Mouse (Mus musculus) ES-Bruce4 (cell line): ENCODE measurements around the gene Sorbs2. TPM values are rescaled to one million over a fixed set of nuclear protein-coding genes. Genes with fewer than 3 reads are reported as not detected.

ENCODE experiments used
- H3K27ac ChIP-seq: 2 replicates; pipeline ENCODE4 v1.5.1; 2012; ENCODE audit warnings: low read length, inconsistent platforms; ENCODE audit not compliant: insufficient read depth
- H3K27me3 ChIP-seq: 2 replicates; pipeline ENCODE4 v1.6.1; 2012; ENCODE audit warnings: mild to moderate bottlenecking, low read length, inconsistent platforms; ENCODE audit not compliant: control insufficient read depth, poor library complexity, insufficient read depth, severe bottlenecking
- H3K36me3 ChIP-seq: 2 replicates; pipeline ENCODE4 v1.6.1; 2012; ENCODE audit warnings: inconsistent platforms, mild to moderate bottlenecking, low read length, moderate library complexity; ENCODE audit not compliant: control insufficient read depth, poor library complexity, insufficient read depth, severe bottlenecking
- H3K4me1 ChIP-seq: one replicate; pipeline ENCODE4 v1.8.1; 2011; ENCODE audit warnings: low read length; ENCODE audit not compliant: control insufficient read depth, insufficient read depth
- H3K4me3 ChIP-seq: 2 replicates; pipeline ENCODE4 v1.5.1; 2011; ENCODE audit warnings: low read depth, mild to moderate bottlenecking, low read length
- H3K9ac ChIP-seq: 2 replicates; pipeline ENCODE4 v1.6.1; 2012; ENCODE audit warnings: low read depth, mild to moderate bottlenecking, inconsistent platforms; ENCODE audit not compliant: poor library complexity, severe bottlenecking
- H3K9me3 ChIP-seq: replicated peaks from 2 replicates; pipeline ENCODE4 v1.6.1; 2012; ENCODE audit warnings: mild to moderate bottlenecking, low read length, inconsistent platforms; ENCODE audit not compliant: control insufficient read depth, poor library complexity, insufficient read depth, severe bottlenecking
- CTCF ChIP-seq: IDR thresholded peaks from one replicate; pipeline ENCODE4 v1.8.1; 2011; ENCODE audit warnings: low read depth, low read length
- EP300 ChIP-seq: IDR thresholded peaks from 2 replicates; pipeline ENCODE4 v1.6.1; 2011; ENCODE audit warnings: low read depth, low read length; ENCODE audit not compliant: insufficient read depth
- POLR2A ChIP-seq: IDR thresholded peaks from one replicate; pipeline ENCODE4 v1.8.1; 2011; ENCODE audit warnings: low read length; ENCODE audit not compliant: insufficient read depth
- polyA plus RNA-seq: library from polyadenylated mRNA; stranded (reverse); fragments of >200 nt; gene quantifications from 2 replicates; pipeline ENCODE4 v1.2.4, GENCODE M21; 2011; ENCODE audit warnings: low read depth; ENCODE audit not compliant: missing spikeins, insufficient read depth, insufficient read length

Sorbs2 gene
- polyA plus RNA-seq, 1 experiment = 3.5 TPM

DNA sequence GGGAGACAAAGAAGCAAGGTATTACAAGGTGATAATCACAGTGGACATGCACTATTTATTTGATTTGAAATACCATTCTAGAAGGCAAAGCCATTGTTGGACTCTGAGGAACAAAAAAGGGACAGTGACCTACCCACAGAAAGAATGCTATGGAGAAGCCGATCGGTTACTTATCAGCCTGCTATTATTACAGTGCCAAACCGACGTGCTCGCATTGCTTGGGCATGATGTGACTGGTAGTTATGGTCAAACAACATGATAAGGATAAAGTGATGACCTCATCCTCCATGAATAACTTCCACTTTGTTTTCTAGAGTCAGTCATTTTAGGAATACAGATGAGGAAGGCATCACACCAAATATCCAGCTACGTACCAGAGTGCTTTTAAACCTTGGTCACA lies 99.4 kb downstream of the Sorbs2 start:
- Histone ChIP-seq H3K36me3 (no peaks in the 10 kb centered on the region), H3K4me1 (no peaks in the 10 kb centered on the region), H3K9ac (no peak overlapping the region), H3K27me3 (peaks cover 1% of the 10 kb centered on the region; the same call in 1 of the 2 replicates), H3K9me3 (no peaks in the 10 kb centered on the region), H3K27ac (no peak overlapping the region), H3K4me3 (no peak overlapping the region)
- no peak for TF ChIP-seq POLR2A
- TF ChIP-seq CTCF = no peak
- no peak for TF ChIP-seq EP300

DNA sequence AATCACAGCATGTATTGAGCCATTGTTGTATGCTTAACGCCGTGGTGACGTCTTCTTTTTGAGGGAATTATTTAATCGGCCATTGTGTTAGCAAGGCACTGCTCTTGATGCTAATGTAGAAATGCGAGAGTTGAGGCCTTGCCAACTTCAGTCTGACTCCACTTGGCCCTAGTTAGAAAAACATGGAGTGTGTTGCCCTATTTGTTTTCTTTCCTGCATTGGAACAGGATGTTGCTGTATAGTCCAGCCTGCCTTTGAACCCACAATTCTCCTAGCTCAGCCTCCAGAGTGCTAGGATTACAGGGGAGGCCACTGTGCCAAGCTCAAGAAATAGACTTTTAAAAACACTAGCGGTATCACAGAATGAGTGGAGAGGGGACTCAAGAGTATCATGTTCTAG lies 100.8 kb downstream of the Sorbs2 start:
- no peaks in the 10 kb centered on the region for H3K4me1 ChIP-seq
- H3K9me3 ChIP-seq = no peaks in the 10 kb centered on the region
- H3K27me3 ChIP-seq = no peaks in the 10 kb centered on the region; the same call in 1 of the 2 replicates
- H3K27ac ChIP-seq = no peak overlapping the region
- no peak for TF ChIP-seq CTCF
- TF ChIP-seq POLR2A = no peak
- TF ChIP-seq EP300 = no peak
- no peak overlapping the region for H3K4me3 ChIP-seq
- no peaks in the 10 kb centered on the region for H3K36me3 ChIP-seq
- H3K9ac ChIP-seq = no peak overlapping the region

DNA sequence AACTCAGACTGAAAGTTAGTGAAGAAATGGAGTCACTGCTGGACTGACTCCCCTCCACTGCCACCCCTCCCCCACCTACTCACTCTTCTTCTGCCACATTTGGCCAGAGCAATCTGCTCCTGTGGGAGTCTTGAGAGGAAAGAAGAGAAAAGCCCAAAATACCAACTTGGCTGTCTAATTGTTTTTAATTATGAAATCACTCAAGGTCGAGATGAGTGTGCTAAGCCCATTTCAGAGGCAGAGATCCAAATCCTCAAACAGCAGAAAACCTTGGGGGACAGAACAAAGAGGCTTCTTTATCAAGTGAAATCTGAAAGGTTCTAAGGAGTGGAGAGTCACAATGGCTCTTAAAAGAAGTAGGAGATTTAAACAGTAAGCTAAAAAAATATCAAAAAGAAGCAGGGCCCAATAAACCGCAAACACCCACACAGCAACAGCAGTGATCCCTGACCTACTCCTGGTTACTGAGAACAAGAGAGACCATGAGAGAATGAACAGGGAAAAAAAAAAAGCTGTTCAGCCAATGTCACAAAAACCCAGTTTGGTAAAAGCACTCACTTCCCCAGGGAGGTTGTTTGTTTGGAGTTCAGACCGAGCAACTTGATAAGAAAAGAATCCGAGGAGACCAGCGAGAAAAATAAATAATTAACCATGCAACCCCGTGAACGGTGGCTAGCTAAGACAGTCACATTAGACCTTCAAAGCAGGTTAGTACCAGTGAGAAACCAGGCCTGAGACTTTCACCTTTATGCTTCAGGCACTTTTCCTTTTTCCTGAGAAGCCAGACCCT lies 103.0 kb downstream of the Sorbs2 start:
- no peaks in the 10 kb centered on the region for H3K9me3 ChIP-seq
- H3K36me3 ChIP-seq = no peaks in the 10 kb centered on the region
- no peaks in the 10 kb centered on the region for H3K4me1 ChIP-seq
- H3K27ac ChIP-seq = no peak overlapping the region
- no peak overlapping the region for H3K9ac ChIP-seq
- no peak for TF ChIP-seq POLR2A
- TF ChIP-seq CTCF = no peak
- TF ChIP-seq EP300 = no peak
- no peaks in the 10 kb centered on the region; the same call in 1 of the 2 replicates for H3K27me3 ChIP-seq
- no peak overlapping the region for H3K4me3 ChIP-seq

DNA sequence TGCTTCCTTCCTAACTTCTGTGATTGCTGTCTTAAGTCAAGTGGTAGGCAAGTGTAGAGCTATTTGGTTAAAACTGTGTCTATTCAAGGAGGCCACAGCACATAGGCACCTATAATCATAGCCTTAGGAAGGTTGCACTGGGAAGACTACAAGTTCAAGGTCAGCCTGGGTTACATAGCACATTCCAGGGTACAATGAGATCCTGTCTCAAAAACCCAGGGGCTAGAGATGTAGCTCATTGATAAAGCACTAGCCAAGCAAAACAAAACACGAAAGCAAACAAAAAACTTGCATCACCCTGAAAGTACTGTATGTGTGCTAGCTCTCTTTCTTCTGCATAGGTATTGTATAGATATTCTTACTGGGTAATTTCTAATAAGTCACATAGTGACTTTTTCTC lies 103.7 kb downstream of the Sorbs2 start:
- H3K36me3 ChIP-seq = no peaks in the 10 kb centered on the region

DNA sequence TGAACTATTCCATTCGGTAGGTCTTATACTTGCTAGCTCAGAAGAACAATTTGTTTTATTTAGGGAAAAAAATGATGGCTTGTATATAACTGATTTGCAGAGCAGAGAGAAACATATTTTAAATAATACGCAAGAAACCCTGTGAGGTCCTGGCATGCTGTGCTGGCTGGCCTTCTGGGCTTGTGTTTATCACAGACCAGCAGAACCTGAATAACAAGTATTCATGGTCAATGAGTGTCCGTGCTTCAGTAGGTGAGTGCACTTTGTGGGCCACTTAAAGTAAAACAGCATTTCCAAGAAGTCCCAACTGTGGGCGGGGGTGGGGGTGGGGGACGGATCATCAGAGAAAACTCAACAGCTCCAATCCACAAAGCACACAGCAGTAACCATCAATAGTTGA lies 107.0 kb downstream of the Sorbs2 start:
- Histone ChIP-seq H3K9ac (no peak overlapping the region), H3K9me3 (no peaks in the 10 kb centered on the region), H3K4me1 (no peaks in the 10 kb centered on the region), H3K36me3 (no peaks in the 10 kb centered on the region), H3K27ac (no peak overlapping the region), H3K4me3 (no peak overlapping the region), H3K27me3 (no peaks in the 10 kb centered on the region; the same call in none of the 2 replicates)
- TF ChIP-seq EP300 (no peak), POLR2A (no peak), CTCF (no peak)

More for the DNA sequence above, 103.7 kb downstream of the Sorbs2 start:
- Histone ChIP-seq H3K4me3 (no peak overlapping the region), H3K4me1 (no peaks in the 10 kb centered on the region), H3K27me3 (no peaks in the 10 kb centered on the region; the same call in 1 of the 2 replicates), H3K9me3 (no peaks in the 10 kb centered on the region), H3K27ac (no peak overlapping the region), H3K9ac (no peak overlapping the region)
- TF ChIP-seq CTCF (no peak), POLR2A (no peak), EP300 (no peak)

DNA sequence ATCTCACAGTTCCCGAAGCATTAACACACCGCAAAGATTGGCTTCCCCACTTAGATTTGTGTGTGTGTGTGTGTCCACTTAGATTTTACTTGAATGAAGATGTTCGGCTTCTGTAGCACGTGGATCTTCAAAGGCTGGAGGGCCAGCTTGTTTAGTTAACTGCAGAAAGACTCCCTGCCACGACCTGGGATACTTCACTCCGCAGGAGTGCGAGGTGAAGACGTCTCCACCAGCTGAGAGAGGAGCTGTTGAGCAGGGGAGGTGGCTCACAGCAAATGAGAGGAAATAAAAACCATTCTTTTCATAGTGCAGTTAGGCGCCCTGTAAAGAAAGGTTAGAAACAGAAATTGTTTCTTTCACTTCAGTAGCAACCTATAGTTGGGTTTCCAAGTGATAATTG lies 107.5 kb downstream of the Sorbs2 start:
- Histone ChIP-seq H3K4me1 (no peaks in the 10 kb centered on the region), H3K9ac (no peak overlapping the region), H3K36me3 (no peaks in the 10 kb centered on the region), H3K4me3 (no peak overlapping the region), H3K9me3 (no peaks in the 10 kb centered on the region), H3K27me3 (no peaks in the 10 kb centered on the region; the same call in none of the 2 replicates), H3K27ac (no peak overlapping the region)
- TF ChIP-seq EP300 = no peak
- TF ChIP-seq CTCF = no peak
- TF ChIP-seq POLR2A = no peak
